Mouse (Mus musculus): Measurements from ENCODE around the gene Olfr527.

Gene Olfr527

GRCm38 (mm10) chr7:140333717-140334116 is at the start of gene Olfr527:
Olfr527 (plus strand) TSS chr7:140334017.
- DNase-seq (ENCODE audit: low read depth, low spot score), result no peak

- no peak for DNase-seq (ENCODE audit: low read depth, low spot score)
Measured at GRCm38 (mm10) chr7:140295746-140296145, 38.1 kb upstream of the Olfr527 start.

- no peak for DNase-seq (ENCODE audit: low read depth, low spot score)
Measured at GRCm38 (mm10) chr7:140296876-140297275, 36.9 kb upstream of the Olfr527 start.

GRCm38 (mm10) chr7:140299416-140299815 is 34.4 kb upstream of the Olfr527 start:
- DNase-seq (ENCODE audit: low read depth, low spot score), result no peak

GRCm38 (mm10) chr7:140319861-140320385 is 13.9 kb upstream of the Olfr527 start:
- DNase-seq (ENCODE audit: low read depth, low spot score), result no peak

- no peak for DNase-seq (ENCODE audit: low read depth, low spot score)
Measured at GRCm38 (mm10) chr7:140320558-140320957, 13.3 kb upstream of the Olfr527 start, which contains the start of gene Olfr525. Olfr525 (plus strand) TSS chr7:140320858.

GRCm38 (mm10) chr7:140321135-140321534 is 12.7 kb upstream of the Olfr527 start:
- no peak for DNase-seq (ENCODE audit: low read depth, low spot score)

GRCm38 (mm10) chr7:140329766-140330304 is 4.0 kb upstream of the Olfr527 start:
- no peak for DNase-seq (ENCODE audit: low read depth, low spot score)

GRCm38 (mm10) chr7:140361571-140361970 is 27.8 kb downstream of the Olfr527 start, which contains the start of gene Olfr60:
Olfr60 (minus strand) TSS chr7:140361671.
- DNase-seq (ENCODE audit: low read depth, low spot score), result no peak

- no peak for DNase-seq (ENCODE audit: low read depth, low spot score)
Measured at GRCm38 (mm10) chr7:140374300-140374699, 40.5 kb downstream of the Olfr527 start.

- no peak for DNase-seq (ENCODE audit: low read depth, low spot score)
Measured at GRCm38 (mm10) chr7:140376231-140376630, 42.4 kb downstream of the Olfr527 start, which contains the start of gene Olfr530. Olfr530 (minus strand) TSS chr7:140376331.

- DNase-seq (ENCODE audit: low read depth, low spot score), result no peak
Measured at GRCm38 (mm10) chr7:140376911-140377310, 43.1 kb downstream of the Olfr527 start.
